Mouse (Mus musculus): ENCODE measurements around the gene Ulk1. TPM values are rescaled to one million over a fixed set of nuclear protein-coding genes. Genes with fewer than 3 reads are reported as not detected.
A peak's percentile ranks its signal among the peaks of the same experiment; 100 is the strongest.

Ulk1 gene
- total RNA-seq, 2 experiments from 2014 or later = 75.4 to 80.4 TPM

- intact Hi-C loops (cut with DNase I) = no loop called here
- H3K4me3 ChIP-seq = no peak overlapping the region
- no peak overlapping the region for H3K27ac ChIP-seq
- TF ChIP-seq CTCF (IDR thresholded peaks at IDR 0.05) = no peak
- no peak for DNase-seq (ENCODE audit: extremely low spot score in 1 of 2, low spot score in 2 of 2)
Measured at GRCm38 (mm10) chr5:110831036-110831720, 21.3 kb upstream of the Ulk1 start.

GRCm38 (mm10) chr5:110827576-110827975, 17.7 kb upstream of the Ulk1 start:
- DNase-seq (ENCODE audit: extremely low spot score in 1 of 2, low spot score in 2 of 2) = no peak
- no peak for TF ChIP-seq CTCF (IDR thresholded peaks at IDR 0.05)
- no peak overlapping the region for H3K4me3 ChIP-seq
- intact Hi-C loops (cut with DNase I) = no loop called here
- no peak overlapping the region for H3K27ac ChIP-seq

GRCm38 (mm10) chr5:110826781-110827495, 17.0 kb upstream of the Ulk1 start:
- TF ChIP-seq CTCF (IDR thresholded peaks at IDR 0.05) = no peak
- DNase-seq (ENCODE audit: extremely low spot score in 1 of 2, low spot score in 2 of 2) = no peak
- intact Hi-C loops (cut with DNase I) = no loop called here
- no peak overlapping the region for H3K4me3 ChIP-seq
- no peak overlapping the region for H3K27ac ChIP-seq

- no peak for DNase-seq (ENCODE audit: extremely low spot score in 1 of 2, low spot score in 2 of 2)
- Histone ChIP-seq H3K27ac (no peak overlapping the region), H3K4me3 (no peak overlapping the region)
- intact Hi-C loops (cut with DNase I) = no loop called here
- no peak for TF ChIP-seq CTCF (IDR thresholded peaks at IDR 0.05)
Measured at GRCm38 (mm10) chr5:110824421-110824820, 14.5 kb upstream of the Ulk1 start.

GRCm38 (mm10) chr5:110808821-110809666, 853 bp downstream of the Ulk1 start:
- no peak for TF ChIP-seq CTCF (IDR thresholded peaks at IDR 0.05)
- peak in 1 of 2 experiments; percentile 34 for DNase-seq (ENCODE audit: extremely low spot score in 1 of 2, low spot score in 2 of 2)
- Histone ChIP-seq H3K4me3 (peak overlapping the region; percentile 79), H3K27ac (peak overlapping the region; percentile 88)
- intact Hi-C loops (cut with DNase I) = loop anchor here (2.0 kb wide), 1 partner anchor 38 kb away; the partner anchor contains the start of gene Ep400

GRCm38 (mm10) chr5:110808061-110808631, 1.8 kb downstream of the Ulk1 start:
- DNase-seq (ENCODE audit: extremely low spot score in 1 of 2, low spot score in 2 of 2) = peak; percentile 82 to 83
- intact Hi-C loops (cut with DNase I) = loop anchor here (2.0 kb wide), 1 partner anchor 37 kb away; the partner anchor contains the start of gene Ep400
- TF ChIP-seq CTCF (IDR thresholded peaks at IDR 0.05) = no peak
- peak overlapping the region; percentile 88 for H3K27ac ChIP-seq
- peak overlapping the region; percentile 79 for H3K4me3 ChIP-seq

GRCm38 (mm10) chr5:110807453-110807852, 2.4 kb downstream of the Ulk1 start:
- H3K4me3 ChIP-seq = peak overlapping the region; percentile 79
- no peak for DNase-seq (ENCODE audit: extremely low spot score in 1 of 2, low spot score in 2 of 2)
- TF ChIP-seq CTCF (IDR thresholded peaks at IDR 0.05) = no peak
- intact Hi-C loops (cut with DNase I) = no loop called here
- peak overlapping the region; percentile 88 for H3K27ac ChIP-seq

- Histone ChIP-seq H3K27ac (no peak overlapping the region), H3K4me3 (no peak overlapping the region)
- intact Hi-C loops (cut with DNase I) = no loop called here
- no peak for TF ChIP-seq CTCF (IDR thresholded peaks at IDR 0.05)
- DNase-seq (ENCODE audit: extremely low spot score in 1 of 2, low spot score in 2 of 2) = no peak
Measured at GRCm38 (mm10) chr5:110806676-110807075, 3.2 kb downstream of the Ulk1 start.

GRCm38 (mm10) chr5:110806154-110806553, 3.7 kb downstream of the Ulk1 start:
- intact Hi-C loops (cut with DNase I) = no loop called here
- DNase-seq (ENCODE audit: extremely low spot score in 1 of 2, low spot score in 2 of 2) = no peak
- H3K4me3 ChIP-seq = no peak overlapping the region
- H3K27ac ChIP-seq = no peak overlapping the region
- TF ChIP-seq CTCF (IDR thresholded peaks at IDR 0.05) = no peak

- no peak for TF ChIP-seq CTCF (IDR thresholded peaks at IDR 0.05)
- Histone ChIP-seq H3K4me3 (no peak overlapping the region), H3K27ac (no peak overlapping the region)
- DNase-seq (ENCODE audit: extremely low spot score in 1 of 2, low spot score in 2 of 2) = no peak
- intact Hi-C loops (cut with DNase I) = no loop called here
Measured at GRCm38 (mm10) chr5:110804012-110804743, 5.7 kb downstream of the Ulk1 start.

GRCm38 (mm10) chr5:110802809-110803208, 7.1 kb downstream of the Ulk1 start:
- no peak for DNase-seq (ENCODE audit: extremely low spot score in 1 of 2, low spot score in 2 of 2)
- no peak overlapping the region for H3K4me3 ChIP-seq
- intact Hi-C loops (cut with DNase I) = no loop called here
- H3K27ac ChIP-seq = no peak overlapping the region
- TF ChIP-seq CTCF (IDR thresholded peaks at IDR 0.05) = no peak

Data from left cerebral cortex, adult 2 months (tissue).